Mouse (Mus musculus): ENCODE data around the gene Vcp.

Vcp gene

GRCm38 (mm10) chr4:42972952-42973351 lies 27.4 kb downstream of the Vcp start:
- no peak for DNase-seq (ENCODE audit: low spot score in 2 of 2)

- DNase-seq (ENCODE audit: low spot score in 2 of 2): no peak
These were observed 31.0 kb downstream of the Vcp start, which contains the start of gene 1700022I11Rik for GRCm38 (mm10) chr4:42969304-42969703. TSS of gene 1700022I11Rik (plus strand) at chr4:42969604.

GRCm38 (mm10) chr4:42965039-42965719 lies 35.1 kb downstream of the Vcp start:
- DNase-seq (ENCODE audit: low spot score in 2 of 2): peak in 1 of 2 experiments; percentile 41

DNA sequence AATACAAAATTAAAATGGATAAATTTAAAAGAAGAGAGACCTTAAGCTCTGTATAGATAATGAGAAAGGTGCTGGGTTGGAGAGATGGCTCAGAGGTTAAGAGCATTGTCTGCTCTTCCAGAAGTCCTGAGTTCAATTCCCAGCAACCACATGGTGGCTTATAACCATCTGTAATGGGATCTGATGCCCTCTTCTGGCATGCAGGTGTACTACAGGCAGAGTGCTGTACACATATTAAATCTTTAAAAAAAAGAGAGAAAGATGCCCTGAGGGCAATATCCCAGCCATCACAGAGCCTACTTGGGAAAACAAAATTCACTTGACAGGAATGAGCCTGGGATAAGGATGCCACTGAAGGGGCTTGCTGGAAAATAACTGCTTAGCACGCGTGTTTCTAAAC lies 36.8 kb downstream of the Vcp start:
- DNase-seq (ENCODE audit: low spot score in 2 of 2): no peak

DNA sequence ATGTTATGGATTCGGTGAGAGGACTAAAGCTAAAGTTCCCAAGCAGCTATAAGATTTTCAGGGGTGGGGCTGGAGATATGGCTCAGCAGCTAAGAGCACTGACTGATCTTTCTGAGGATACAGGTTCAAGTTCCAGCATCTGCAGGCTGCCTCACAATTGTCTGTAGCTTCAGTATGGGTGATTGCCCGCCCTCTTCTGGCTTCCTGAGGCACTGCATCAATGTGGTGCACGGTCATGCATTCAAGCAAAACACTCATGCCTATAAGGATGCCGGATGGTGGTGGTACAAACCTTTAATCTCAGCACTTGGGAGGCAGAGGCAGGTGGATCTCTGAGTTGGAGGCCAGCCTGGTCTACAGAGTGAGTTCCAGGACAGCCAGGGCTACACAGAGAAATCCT lies 38.7 kb downstream of the Vcp start:
- peak; percentile 51 to 75 for DNase-seq (ENCODE audit: low spot score in 2 of 2)

- no peak for DNase-seq (ENCODE audit: low spot score in 2 of 2)
These were observed 40.9 kb downstream of the Vcp start for GRCm38 (mm10) chr4:42959382-42959781.

DNA sequence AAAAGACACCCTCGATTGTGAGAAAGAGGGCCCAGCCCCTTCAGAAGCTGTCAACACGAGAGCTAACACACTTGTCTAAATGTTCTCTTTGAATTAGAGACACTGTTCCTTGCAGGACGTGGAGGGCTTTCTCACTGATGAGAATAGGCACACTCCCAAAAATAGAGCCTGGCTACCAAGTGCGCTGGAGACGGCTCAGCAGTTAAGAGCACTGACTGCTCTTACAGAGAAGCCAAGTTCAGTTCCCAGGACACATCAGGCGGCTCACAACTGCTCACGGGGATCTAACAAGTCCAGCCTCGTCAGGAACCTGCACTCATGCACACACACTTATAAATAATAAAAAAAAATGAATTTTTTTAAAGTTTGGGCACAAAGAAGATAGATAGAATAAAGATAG lies 41.4 kb downstream of the Vcp start:
- DNase-seq (ENCODE audit: low spot score in 2 of 2): no peak

DNA sequence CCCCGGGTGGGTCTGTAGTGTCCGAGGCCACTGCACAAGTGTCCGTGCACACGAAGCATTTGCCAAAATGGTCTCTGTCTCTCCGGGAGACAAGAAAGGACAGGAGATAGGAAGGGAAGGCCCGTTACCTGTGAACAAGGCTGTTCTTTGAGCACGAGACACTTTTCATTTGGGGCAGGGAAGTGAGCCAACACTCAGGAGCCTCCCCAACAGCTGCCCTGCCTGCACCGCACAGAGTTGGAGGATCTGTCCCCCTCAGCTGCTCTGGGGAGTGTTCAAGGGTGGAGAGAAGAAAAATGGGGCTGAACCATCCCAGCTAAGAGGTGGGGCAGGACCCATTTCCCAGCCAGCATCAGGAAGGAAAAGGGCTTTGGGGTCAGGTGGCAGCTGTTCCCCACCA lies 42.3 kb downstream of the Vcp start:
- DNase-seq (ENCODE audit: low spot score in 2 of 2): no peak

DNA sequence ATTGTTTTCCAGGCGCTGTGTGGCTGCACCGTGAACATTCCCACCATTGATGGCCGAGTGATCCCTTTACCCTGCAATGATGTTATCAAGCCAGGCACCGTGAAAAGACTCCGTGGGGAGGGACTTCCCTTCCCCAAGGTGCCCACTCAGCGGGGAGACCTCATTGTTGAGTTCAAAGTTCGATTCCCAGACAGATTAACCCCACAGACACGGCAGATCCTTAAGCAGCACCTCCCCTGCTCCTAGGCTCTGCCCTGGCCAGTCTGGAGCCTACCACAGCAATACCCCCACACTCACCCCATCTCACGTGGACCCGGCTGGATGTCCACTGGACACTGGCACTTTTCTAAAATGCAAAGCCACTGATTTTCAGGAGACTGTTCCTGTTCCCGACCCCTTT lies 43.0 kb downstream of the Vcp start:
- DNase-seq (ENCODE audit: low spot score in 2 of 2): no peak

- no peak for DNase-seq (ENCODE audit: low spot score in 2 of 2)
These were observed 43.7 kb downstream of the Vcp start for GRCm38 (mm10) chr4:42956581-42956980.

DNA sequence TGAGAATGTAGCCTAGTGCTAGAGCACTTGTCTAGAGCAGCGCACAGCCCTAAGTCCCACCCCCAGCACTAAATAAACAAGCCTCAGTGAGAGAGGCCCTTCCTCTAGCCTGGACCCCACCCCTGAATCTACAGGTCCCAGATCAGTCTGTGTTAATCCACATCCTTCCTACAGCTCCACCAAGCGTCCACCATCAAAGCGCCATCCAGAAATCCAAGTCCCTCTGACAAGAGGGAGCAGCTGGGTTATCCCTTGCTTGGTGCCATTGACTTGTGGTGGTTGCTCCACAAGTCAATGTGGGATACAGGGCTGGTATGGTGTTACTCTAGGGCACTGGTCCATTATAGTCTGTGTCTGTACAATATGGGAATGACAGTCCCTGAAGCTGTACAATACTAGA lies 45.1 kb downstream of the Vcp start:
- no peak for DNase-seq (ENCODE audit: low spot score in 2 of 2)

DNA sequence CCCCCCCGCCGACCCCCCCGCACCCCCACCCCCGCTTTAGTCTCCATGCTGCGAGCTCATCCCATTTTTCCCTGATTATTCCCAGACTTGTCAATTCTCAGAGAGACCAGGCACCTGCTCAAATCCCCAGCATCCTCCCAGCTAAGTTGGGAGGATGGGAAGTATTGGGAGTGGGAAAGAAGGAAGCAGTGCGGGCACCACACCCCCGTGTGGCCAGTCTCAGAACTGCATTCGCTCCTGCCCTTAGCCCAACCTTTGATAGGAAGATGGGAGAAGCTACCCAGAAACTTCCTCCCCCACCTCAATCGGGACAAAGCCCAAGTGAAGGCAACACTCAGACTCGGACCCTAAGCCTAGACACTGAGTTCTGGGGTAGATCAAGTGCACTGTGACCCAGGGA lies 46.0 kb downstream of the Vcp start:
- peak; percentile 42 to 82 for DNase-seq (ENCODE audit: low spot score in 2 of 2)

DNA sequence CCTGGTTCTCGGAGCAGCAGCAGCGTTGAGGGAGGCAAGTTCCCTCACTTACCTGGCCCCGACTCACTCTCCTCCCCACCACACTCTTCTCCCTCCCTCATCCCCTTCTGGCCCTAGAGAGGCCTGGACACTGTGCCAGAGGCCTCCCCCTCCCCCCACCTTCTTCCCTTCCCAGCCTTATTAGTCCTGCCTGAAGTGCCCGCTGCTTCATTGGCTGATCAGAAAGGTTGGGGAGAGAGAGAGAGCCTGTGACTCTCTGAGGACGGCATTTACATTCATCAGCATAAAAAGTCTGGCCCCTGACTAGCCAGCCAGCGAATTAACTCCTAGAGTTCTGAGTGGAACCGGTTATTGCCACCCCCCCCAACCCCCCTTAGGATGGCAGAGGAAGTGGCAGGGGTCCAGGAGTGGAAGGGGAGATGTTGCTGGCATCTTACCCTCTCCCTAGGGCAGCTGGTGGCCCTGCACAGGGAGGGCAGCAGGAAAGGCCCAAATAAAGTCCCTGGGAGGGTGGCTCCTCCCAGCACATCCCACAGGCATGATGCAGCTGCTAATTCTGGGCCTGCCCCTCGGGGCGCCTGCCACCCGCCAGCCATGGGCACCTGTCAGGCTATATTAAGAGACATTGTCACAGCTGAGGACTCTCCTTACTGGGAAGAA lies 46.7 kb downstream of the Vcp start:
- no peak for DNase-seq (ENCODE audit: low spot score in 2 of 2)

- DNase-seq (ENCODE audit: low spot score in 2 of 2): no peak
These were observed 47.7 kb downstream of the Vcp start for GRCm38 (mm10) chr4:42952563-42952962.

DNA sequence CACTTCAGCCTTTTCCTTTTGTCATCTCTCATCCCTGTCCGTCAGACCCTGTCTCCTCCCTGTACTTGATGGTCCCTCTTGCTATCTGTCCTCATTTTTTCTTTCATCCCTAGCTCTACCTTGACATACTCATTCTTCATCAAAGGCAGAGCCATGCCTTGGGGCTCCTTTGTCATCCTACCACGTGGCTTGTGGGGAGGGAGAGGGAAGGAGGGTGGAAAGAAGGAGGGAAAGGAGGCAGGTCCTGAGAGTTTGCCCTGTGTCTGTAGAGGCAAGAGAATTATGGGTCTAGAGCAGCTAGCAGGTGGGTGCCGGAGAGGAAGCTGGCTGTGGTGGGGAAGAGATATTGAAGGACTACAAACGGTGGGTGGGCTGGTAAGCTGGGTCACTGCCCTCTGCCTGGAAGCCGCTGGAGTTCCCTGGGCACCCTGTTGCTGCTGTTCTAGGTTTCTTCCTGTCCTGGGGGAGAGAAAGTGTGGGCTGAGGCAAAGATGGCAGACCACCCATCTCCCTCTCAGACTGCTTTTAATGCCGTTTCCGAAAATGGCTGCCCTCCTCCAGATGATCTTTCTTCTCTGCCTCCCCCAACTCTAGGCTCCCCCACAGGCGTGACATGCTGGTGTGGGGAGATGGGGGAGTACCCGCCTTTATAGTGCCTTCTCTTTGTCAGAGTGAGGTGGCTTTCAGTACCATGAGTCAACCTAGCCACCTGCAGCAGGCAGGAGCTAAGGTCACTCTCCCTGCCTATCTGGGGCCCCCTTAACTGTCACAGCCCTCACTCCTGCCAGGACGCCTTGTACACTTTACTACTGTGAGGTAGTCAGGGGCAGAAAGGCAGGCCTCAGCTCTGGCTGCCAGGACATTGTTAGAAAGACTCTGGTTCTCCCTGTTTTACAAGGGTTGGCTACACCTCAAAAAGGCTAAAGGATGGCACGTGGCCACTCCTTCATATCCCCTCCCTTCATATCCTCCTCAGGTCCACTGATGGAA lies 48.8 kb downstream of the Vcp start:
- DNase-seq (ENCODE audit: low spot score in 2 of 2): peak in 1 of 2 experiments; percentile 58

- DNase-seq (ENCODE audit: low spot score in 2 of 2): peak; percentile 74 to 87
These were observed 50.2 kb downstream of the Vcp start for GRCm38 (mm10) chr4:42950065-42950558.

DNA sequence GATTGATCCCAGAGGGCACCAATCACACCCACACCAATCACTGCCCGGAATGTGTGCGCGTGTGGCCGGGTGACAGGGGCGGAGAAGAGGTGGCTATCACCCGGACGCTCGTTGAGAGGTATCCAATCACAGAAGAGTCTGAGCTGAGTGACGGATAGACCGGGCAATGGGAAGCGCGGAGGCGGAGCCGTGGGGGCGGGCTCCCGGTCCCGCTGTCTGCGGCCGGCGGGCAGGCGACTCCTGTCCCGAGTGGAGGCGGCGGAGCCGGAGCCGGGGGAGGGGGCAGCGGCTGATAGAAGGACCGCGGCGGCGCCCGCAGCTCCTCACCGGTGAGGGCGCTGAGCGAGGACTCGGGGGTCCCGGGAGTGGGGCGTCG lies 50.6 kb downstream of the Vcp start, which contains the start of gene Dnajb5:
Gene Dnajb5 (plus strand): TSS at position 139 of the 376 bp plus-strand sequence.
- DNase-seq (ENCODE audit: low spot score in 2 of 2): peak; percentile 89 to 94

- no peak for DNase-seq (ENCODE audit: low spot score in 2 of 2)
These were observed 51.1 kb downstream of the Vcp start for GRCm38 (mm10) chr4:42949051-42949675.

DNA sequence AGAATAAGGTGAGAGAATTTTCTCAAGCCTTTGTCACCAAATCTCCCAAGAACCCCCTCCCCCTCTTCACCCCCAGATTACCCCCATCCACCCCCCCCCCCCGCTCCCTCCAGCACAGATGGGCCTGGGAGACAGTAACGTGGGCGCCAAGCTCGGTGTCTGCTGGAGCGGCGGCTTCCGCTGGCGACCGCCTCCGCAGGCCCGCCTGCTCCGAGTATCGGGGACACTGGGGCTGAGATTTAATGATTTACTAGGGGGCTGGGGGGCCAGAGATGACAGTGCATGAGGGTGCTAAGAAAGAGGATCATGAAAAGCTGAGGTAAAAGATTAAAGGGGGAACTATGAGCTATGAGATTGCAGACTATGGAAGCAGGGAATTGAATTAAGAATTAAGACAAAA lies 51.8 kb downstream of the Vcp start:
- no peak for DNase-seq (ENCODE audit: low spot score in 2 of 2)

DNA sequence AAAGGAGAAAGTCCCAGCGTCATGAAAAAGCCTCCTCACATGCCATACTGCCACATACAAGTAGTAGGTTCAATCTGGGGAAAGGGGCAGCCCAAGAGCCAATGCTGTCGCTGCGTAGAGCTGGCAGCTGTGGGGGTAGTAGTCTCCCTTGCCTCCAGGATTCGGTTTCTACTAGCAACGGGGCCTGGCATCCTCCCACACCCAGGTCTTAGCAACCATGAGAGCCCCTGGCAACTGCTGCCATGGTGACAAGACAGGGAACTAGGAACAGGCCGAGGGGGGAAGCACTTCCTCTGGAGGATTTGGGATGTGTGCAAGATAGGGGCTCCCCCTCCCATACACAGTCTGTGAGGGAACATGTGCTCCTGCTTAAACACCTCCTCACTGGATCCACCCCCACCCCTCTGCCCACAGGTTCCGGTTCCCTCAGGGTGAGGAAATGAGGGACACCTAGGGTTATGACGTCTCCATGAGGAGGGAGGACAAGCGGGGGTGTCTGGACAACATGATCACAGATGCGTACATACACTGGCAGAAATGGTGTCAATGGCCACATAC lies 53.5 kb downstream of the Vcp start:
- DNase-seq (ENCODE audit: low spot score in 2 of 2): no peak

- peak; percentile 31 to 72 for DNase-seq (ENCODE audit: low spot score in 2 of 2)
These were observed 54.4 kb downstream of the Vcp start for GRCm38 (mm10) chr4:42945952-42946351.

Measured in spleen, postnatal 4 days (tissue).